Mouse (Mus musculus) embryonic stem cell, embryonic (primary cell): ENCODE measurements around the gene Cd37.

Source experiments
- CTCF ChIA-PET, 4 experiments: fragments of 300-600 bp in 2 of 4; fragments of 350-600 bp in 2 of 4; sonication (Branson Sonifier 250); formaldehyde crosslinking; loops; one replicate each; lab custom pipeline; 2022; ENCODE audit warnings: inconsistent platforms in 2 of 4; lab: Charles Lee
- POLR2A ChIA-PET, 4 experiments: fragments of 300-600 bp in 2 of 4; fragments of 350-600 bp in 2 of 4; sonication (Branson Sonifier 250); formaldehyde crosslinking; loops; one replicate each; lab custom pipeline; 2022; ENCODE audit warnings: antibody characterized with exemption in 4 of 4, inconsistent platforms in 1 of 4; lab: Charles Lee

Cd37 gene

DNA sequence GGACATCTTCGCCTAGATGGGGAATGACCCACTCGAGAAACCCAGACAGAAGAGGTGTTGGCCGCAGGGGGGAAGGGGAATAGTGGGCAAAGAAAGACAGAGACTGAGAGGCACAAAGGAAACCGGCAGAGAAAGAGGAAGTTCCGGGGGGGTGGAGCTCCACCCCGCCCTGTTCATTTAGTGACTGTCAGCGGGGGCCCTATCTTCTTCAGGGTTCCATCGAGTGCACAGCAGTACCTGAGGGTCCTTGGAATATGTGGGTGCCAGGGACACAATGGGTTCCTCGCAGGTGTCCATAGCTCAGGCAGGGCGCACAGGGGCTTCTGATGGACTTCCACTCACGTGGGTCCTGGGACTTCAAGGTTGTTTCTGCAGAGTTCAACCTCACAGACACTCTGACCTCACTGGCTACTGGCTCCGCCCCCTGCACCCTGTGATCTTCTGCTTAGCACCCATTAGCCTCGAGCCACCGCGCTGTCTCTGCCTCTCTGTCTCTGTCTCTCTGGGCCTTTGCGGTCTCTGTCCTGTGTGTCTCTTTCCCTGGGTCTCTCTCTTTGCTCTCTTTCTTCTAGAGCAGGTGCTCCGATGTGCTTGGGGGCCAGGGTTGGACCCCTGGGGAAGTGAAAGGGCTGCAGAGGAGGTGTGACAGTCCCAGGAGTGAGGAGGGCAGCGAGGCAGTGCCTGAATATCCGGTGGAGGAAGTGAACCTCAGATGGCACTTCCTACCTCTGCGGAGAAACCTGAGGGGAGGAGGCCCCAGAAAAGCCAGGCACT, at the start of gene Cd37:
TSS of gene Cd37 (minus strand) at position 393 of the 774 bp plus-strand sequence.
- ChIA-PET CTCF (interaction anchor here in 1 of 4 experiments (1.1 to 1.4 kb wide), 2 partner anchors 76 to 250 kb away, joined by 3 read pairs; no protein-coding TSS in a partner anchor), POLR2A (interaction anchor here (0.6 to 4.0 kb wide), 21 partner anchors 10 to 721 kb away, joined by 3 to 24 read pairs (median 4); partner anchors contain the start of genes Aldh16a1 (in 1 of the 4), Ccdc155 (in 1 of the 4), Prmt1 (in 1 of the 4) and Sphk2 (in 1 of the 4))

GRCm38 (mm10) chr7:45286486-45286885, 47.6 kb upstream of the Cd37 start:
- ChIA-PET POLR2A (interaction anchor here in 2 of 4 experiments (0.7 to 1.5 kb wide), 5 partner anchors 12 to 228 kb away, joined by 3 to 4 read pairs (median 3); no protein-coding TSS in a partner anchor), CTCF (interaction anchor here in 3 of 4 experiments (1.0 to 1.1 kb wide), 3 partner anchors 9 to 18 kb away, joined by 3 read pairs; no protein-coding TSS in a partner anchor)

- ChIA-PET CTCF (interaction anchor here (0.5 to 2.5 kb wide), 43 partner anchors 9 to 426 kb away, joined by 3 to 15 read pairs (median 4); partner anchors contain the start of genes Gys1 (in 1 of the 4), Kcna7 (in 1 of the 4), Lhb (in 1 of the 4) and Ntn5 (in 1 of the 4)), POLR2A (interaction anchor here in 3 of 4 experiments (0.8 to 2.3 kb wide), 23 partner anchors 9 to 198 kb away, joined by 3 to 7 read pairs (median 3); partner anchors contain the start of genes Dkkl1 (in 1 of the 3), Kcna7 (in 1 of the 3), Ppfia3 (in 1 of the 3) and Rcn3 (in 1 of the 3))
Measured at GRCm38 (mm10) chr7:45277136-45277760, 38.3 kb upstream of the Cd37 start, which contains the start of gene Slc6a21. Gene Slc6a21, plus strand, starts transcription at chr7:45277513.

GRCm38 (mm10) chr7:45273672-45274071, 34.8 kb upstream of the Cd37 start:
- POLR2A ChIA-PET, result interaction anchor here in 3 of 4 experiments (0.6 to 1.5 kb wide), 9 partner anchors 9 to 161 kb away, joined by 3 to 6 read pairs (median 3); partner anchors contain the start of genes Ccdc155 (in 2 of the 3), Gys1 (in 1 of the 3) and Tead2 (in 1 of the 3)
- CTCF ChIA-PET, result interaction anchor here in 3 of 4 experiments (0.6 to 1.9 kb wide), 9 partner anchors 10 to 180 kb away, joined by 3 to 6 read pairs (median 3); partner anchors contain the start of gene Gys1 (in 1 of the 3)

DNA sequence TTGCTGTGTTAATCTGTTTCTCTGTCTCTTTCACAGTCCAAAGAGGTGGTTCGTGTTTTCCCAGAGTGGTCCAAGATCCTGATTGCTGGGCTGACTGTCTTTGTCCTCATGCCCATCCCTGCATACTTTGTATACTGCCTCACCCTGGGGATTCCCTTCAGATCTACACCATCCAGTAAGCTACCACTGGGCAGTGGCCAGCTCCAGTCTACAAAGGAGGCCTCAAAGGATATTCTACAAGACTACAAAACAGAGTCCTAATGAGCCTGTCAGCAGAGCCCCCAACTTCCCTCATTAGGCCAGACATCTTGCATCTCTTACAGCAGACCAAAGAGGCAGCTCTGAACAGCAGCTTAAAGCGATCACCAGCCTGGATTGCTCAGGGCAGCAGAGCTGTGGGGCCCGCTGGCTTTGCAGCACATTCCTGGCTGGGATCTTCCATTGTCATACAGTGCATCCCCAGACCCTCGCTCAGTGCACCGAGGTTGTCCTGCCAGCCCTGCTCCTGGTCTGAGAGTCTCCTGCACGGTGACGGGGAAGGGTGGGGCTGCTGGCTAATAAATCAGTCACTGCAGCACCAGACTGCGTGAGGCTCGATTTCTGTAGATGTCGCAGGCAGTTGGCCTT, 34.0 kb upstream of the Cd37 start:
- ChIA-PET POLR2A (interaction anchor here in 3 of 4 experiments (0.9 to 1.9 kb wide), 14 partner anchors 9 to 187 kb away, joined by 3 to 6 read pairs (median 3); partner anchors contain the start of genes Ccdc155 (in 2 of the 3) and Ftl1 (in 1 of the 3)), CTCF (interaction anchor here in 2 of 4 experiments (1.2 to 1.9 kb wide), 5 partner anchors 11 to 162 kb away, joined by 3 to 6 read pairs (median 4); partner anchors contain the start of gene Gys1 (in 1 of the 2))

GRCm38 (mm10) chr7:45265518-45265917, 26.6 kb upstream of the Cd37 start:
- POLR2A ChIA-PET, result interaction anchor here in 2 of 4 experiments (0.6 to 1.4 kb wide), 4 partner anchors 10 to 321 kb away, joined by 3 to 7 read pairs (median 4); no protein-coding TSS in a partner anchor
- CTCF ChIA-PET, result interaction anchor here in 3 of 4 experiments (0.6 to 3.7 kb wide), 3 partner anchors 40 to 285 kb away, joined by 3 to 9 read pairs (median 5); no protein-coding TSS in a partner anchor

DNA sequence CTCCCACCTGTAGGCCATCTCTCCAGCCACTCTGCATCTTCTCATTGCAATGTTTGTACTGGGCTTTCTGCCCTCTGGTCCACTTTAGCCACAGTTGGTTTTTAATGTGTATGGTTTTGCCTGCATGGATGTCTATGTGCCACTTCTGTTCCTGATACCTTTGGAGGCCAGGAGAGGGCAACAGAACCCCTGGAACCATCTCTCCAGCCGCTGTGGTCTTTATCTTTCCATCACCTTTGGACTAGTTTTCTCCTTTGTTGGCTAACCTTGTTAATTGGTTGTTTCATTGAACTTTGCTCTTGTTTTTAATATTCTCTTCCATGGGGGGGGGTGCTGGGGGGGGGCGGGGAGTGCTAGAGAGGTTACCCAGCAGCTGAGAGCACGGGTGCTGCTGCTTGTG, 25.4 kb upstream of the Cd37 start:
- ChIA-PET POLR2A (interaction anchor here in 2 of 4 experiments (0.6 to 1.8 kb wide), 6 partner anchors 9 to 295 kb away, joined by 3 to 6 read pairs (median 4); no protein-coding TSS in a partner anchor), CTCF (interaction anchor here in 1 of 4 experiments (3.7 kb wide), 1 partner anchor 41 kb away, joined by 9 read pairs; no protein-coding TSS in a partner anchor)

DNA sequence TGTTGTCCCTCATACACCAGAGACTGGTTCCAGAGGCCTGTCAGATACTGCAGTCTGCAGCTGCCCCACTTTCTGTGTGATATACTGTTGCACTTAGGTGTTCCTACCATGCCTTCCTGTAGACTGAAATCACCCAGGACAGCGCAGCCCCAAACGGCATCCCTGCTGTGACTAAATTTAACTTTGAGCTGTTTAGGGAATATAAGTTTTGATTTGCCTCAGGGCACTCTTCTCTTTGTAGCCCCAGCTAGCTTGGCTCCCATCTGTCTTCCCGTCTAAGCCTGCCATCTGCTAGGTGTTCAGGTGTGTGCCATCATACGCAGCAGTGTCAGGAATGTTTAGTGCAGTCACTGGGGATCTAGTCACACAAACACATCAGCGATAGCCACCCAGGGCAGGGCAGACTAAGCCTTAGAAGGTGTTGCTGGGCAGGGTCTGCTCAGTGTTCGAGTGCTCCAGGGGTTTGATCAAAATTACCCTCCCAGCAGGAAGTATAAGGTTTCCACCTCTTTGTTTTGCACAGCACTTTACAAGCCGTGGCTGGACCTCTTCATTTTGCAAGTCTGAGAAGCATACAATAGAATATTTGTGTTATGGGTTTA, 24.2 kb upstream of the Cd37 start:
- ChIA-PET CTCF (interaction anchor here in 2 of 4 experiments (0.6 to 3.7 kb wide), 3 partner anchors 14 to 342 kb away, joined by 3 to 9 read pairs (median 5); partner anchors contain the start of gene Slc6a21 (in 1 of the 2)), POLR2A (interaction anchor here in 3 of 4 experiments (0.7 to 1.8 kb wide), 5 partner anchors 10 to 721 kb away, joined by 3 to 6 read pairs (median 3); partner anchors contain the start of gene Ftl1 (in 1 of the 3))

DNA sequence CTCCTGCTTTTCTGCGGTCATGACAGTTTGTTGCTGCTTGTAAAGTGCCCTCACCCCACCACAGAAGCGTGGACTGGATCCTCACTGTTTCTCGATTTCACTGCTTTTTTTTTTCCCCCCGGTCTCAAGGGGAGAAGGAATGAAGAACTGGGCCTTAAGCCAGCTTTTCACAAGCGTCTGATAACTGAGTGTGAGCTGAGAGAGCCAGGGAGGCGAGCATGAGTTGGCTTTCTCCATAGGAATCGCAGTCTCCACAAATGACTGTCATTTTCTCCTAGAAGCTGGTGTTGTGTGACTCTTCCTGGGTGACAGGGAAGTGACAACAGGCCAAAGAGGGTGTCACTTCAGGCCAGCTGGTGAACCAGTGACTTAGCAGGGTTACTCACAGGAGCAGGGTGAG, 23.4 kb upstream of the Cd37 start:
- CTCF ChIA-PET, result interaction anchor here in 3 of 4 experiments (0.6 to 1.6 kb wide), 4 partner anchors 8 to 38 kb away, joined by 3 to 8 read pairs (median 4); partner anchors contain the start of gene Slc6a21 (in 1 of the 3)
- POLR2A ChIA-PET, result interaction anchor here in 3 of 4 experiments (0.6 to 1.6 kb wide), 3 partner anchors 31 to 198 kb away, joined by 3 read pairs; partner anchors contain the start of gene Ftl1 (in 1 of the 3)

DNA sequence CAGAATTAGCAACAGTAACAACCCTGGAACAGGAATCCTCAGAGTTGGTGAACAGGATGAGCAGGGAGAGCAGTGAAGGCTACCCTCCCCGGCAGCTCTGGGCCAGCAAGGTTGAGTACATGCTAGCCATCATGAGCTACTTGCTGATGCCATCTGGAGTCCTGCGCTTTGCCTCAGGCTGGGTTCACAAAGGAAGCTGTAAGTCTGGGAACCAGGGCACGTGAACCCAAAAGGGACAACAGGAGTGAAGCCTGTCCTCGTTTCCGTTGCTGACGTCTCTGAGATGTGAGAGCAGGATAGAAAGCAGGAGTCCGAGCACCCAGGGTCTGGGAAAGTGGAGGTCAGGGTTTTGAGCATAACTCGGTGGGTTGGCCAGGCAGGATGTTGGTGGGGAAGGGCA, 20.4 kb upstream of the Cd37 start:
- POLR2A ChIA-PET, result interaction anchor here in 1 of 4 experiments (1.0 kb wide), 2 partner anchors 9 to 189 kb away, joined by 3 read pairs; no protein-coding TSS in a partner anchor
- CTCF ChIA-PET, result interaction anchor here in 1 of 4 experiments (0.7 kb wide), 1 partner anchor 46 kb away, joined by 4 read pairs; no protein-coding TSS in a partner anchor

- ChIA-PET POLR2A (no interaction called here), CTCF (no interaction called here)
Measured at GRCm38 (mm10) chr7:45257063-45257840, 18.3 kb upstream of the Cd37 start.

GRCm38 (mm10) chr7:45255822-45256221, 16.9 kb upstream of the Cd37 start:
- ChIA-PET POLR2A (interaction anchor here in 3 of 4 experiments (0.6 to 1.2 kb wide), 4 partner anchors 9 to 101 kb away, joined by 3 to 5 read pairs (median 3); no protein-coding TSS in a partner anchor), CTCF (interaction anchor here in 3 of 4 experiments (0.6 kb wide), 4 partner anchors 53 to 153 kb away, joined by 3 to 11 read pairs (median 6); no protein-coding TSS in a partner anchor)

DNA sequence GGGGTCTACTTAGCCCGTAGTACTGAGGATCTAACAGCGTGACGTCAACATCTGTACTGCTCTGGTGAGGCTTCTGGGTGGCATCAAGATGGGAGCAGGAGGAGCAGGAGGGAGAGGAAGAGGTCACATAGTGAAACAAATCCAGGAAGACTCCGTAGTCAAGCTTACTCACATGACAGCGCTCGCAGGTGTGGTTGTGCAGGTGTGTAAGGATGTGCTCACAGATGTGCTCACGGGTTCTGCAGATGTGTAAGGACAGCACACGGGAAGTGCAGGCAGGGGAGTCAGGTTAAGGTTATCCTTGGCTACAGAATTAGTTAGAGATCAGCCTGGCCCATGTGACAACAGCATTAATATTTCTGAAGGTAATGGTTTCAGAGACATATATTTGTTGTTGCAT, 14.9 kb upstream of the Cd37 start:
- POLR2A ChIA-PET, result interaction anchor here in 2 of 4 experiments (0.6 to 1.4 kb wide), 5 partner anchors 10 to 70 kb away, joined by 3 to 4 read pairs (median 3); partner anchors contain the start of genes Ccdc155 (in 1 of the 2) and Slc6a16 (in 1 of the 2)
- CTCF ChIA-PET, result interaction anchor here in 1 of 4 experiments (0.6 kb wide), 1 partner anchor 9 kb away, joined by 8 read pairs; no protein-coding TSS in a partner anchor

DNA sequence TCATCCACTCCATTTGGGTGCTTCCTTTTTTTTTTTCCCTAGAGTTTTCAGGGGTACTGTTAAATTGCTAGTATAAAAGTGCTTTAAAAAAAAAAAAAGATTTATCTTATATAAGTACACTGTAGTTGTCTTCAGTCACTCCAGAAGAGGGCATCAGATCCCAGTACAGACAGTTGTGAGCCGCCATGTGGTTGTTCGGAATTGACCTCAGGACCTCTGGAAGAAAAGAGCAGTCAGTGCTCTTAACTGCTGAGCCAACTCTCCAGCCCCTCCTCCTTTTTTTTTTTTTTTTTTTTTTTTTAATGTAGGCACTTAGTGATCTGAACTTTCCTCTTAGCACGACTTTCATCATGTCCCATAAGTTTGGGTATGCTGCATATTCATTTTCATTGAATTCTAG, 8.8 kb upstream of the Cd37 start:
- ChIA-PET POLR2A (interaction anchor here in 1 of 4 experiments (0.7 kb wide), 1 partner anchor 155 kb away, joined by 3 read pairs; no protein-coding TSS in a partner anchor), CTCF (interaction anchor here in 1 of 4 experiments (0.7 kb wide), 1 partner anchor 93 kb away, joined by 3 read pairs; no protein-coding TSS in a partner anchor)

DNA sequence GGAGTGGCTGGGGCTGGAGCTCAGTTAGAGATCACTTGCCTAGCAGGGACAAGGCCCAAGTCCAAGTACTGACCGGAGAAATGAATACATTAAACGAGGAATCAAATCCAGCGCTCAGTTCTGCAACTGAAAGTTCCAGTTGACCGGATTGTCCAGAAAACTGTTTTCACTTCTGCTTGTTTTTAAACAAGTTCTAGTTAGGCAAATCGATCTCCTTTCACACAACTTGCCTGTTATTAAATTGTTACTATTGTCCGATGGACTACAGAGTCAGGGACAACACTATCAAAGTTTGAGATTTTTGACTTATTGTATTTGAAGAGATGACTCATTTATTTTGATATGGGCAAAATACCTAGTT, 2.5 kb upstream of the Cd37 start:
- CTCF ChIA-PET, result interaction anchor here in 2 of 4 experiments (0.6 to 1.8 kb wide), 5 partner anchors 11 to 193 kb away, joined by 3 to 7 read pairs (median 3); partner anchors contain the start of gene Gys1 (in 1 of the 2)
- POLR2A ChIA-PET, result interaction anchor here in 3 of 4 experiments (0.6 to 3.0 kb wide), 14 partner anchors 11 to 423 kb away, joined by 3 to 27 read pairs (median 3); partner anchors contain the start of genes Gys1 (in 2 of the 3) and Ftl1 (in 1 of the 3)
